Mouse (Mus musculus) natural killer cell, adult 2 months (primary cell): ENCODE data around the gene Rbm42.

ENCODE experiments used
- DNase-seq, 2 experiments: peaks; one replicate each; pipeline ENCODE4 v3.0.0; 2022; ENCODE audit warnings: low spot score in 2 of 2

Gene Rbm42

GRCm38 (mm10) chr7:30618658-30619057 lies 31.5 kb downstream of the Rbm42 start:
- DNase-seq: no peak

GRCm38 (mm10) chr7:30615049-30615760 lies 34.9 kb downstream of the Rbm42 start:
- DNase-seq: no peak

GRCm38 (mm10) chr7:30614454-30614853 lies 35.7 kb downstream of the Rbm42 start:
- DNase-seq: peak in 1 of 2 experiments; percentile 13

GRCm38 (mm10) chr7:30613529-30614112 lies 36.5 kb downstream of the Rbm42 start:
- DNase-seq: peak; percentile 39 to 56

GRCm38 (mm10) chr7:30612654-30613402 lies 37.3 kb downstream of the Rbm42 start, which contains the start of gene Upk1a:
Gene Upk1a, minus strand, starts transcription at chr7:30612847.
- DNase-seq: no peak

- DNase-seq: no peak
Measured at GRCm38 (mm10) chr7:30610043-30610442, 40.1 kb downstream of the Rbm42 start.

GRCm38 (mm10) chr7:30608476-30608875 lies 41.6 kb downstream of the Rbm42 start:
- DNase-seq: no peak

- DNase-seq: peak; percentile 52 to 69
Measured at GRCm38 (mm10) chr7:30607706-30608309, 42.3 kb downstream of the Rbm42 start.

- DNase-seq: no peak
Measured at GRCm38 (mm10) chr7:30604944-30605343, 45.2 kb downstream of the Rbm42 start.

GRCm38 (mm10) chr7:30604424-30604823 lies 45.7 kb downstream of the Rbm42 start:
- DNase-seq: no peak

GRCm38 (mm10) chr7:30602583-30602982 lies 47.5 kb downstream of the Rbm42 start:
- no peak for DNase-seq

GRCm38 (mm10) chr7:30600651-30601050 lies 49.5 kb downstream of the Rbm42 start:
- no peak for DNase-seq

GRCm38 (mm10) chr7:30599933-30600353 lies 50.2 kb downstream of the Rbm42 start:
- DNase-seq: peak; percentile 26 to 42

GRCm38 (mm10) chr7:30598786-30599185 lies 51.3 kb downstream of the Rbm42 start, which contains the start of gene Zbtb32:
Gene Zbtb32, minus strand, starts transcription at chr7:30598909.
- DNase-seq: no peak

GRCm38 (mm10) chr7:30596811-30597210 lies 53.3 kb downstream of the Rbm42 start:
- DNase-seq: no peak

- DNase-seq: no peak
Measured at GRCm38 (mm10) chr7:30596093-30596492, 54.0 kb downstream of the Rbm42 start.

GRCm38 (mm10) chr7:30594510-30595024 lies 55.5 kb downstream of the Rbm42 start:
- DNase-seq: peak in 1 of 2 experiments; percentile 14

GRCm38 (mm10) chr7:30593579-30594509 lies 56.3 kb downstream of the Rbm42 start:
- DNase-seq: peak in 1 of 2 experiments; percentile 15

- peak in 1 of 2 experiments; percentile 16 for DNase-seq
Measured at GRCm38 (mm10) chr7:30592772-30593423, 57.2 kb downstream of the Rbm42 start.

GRCm38 (mm10) chr7:30591605-30591951 lies 58.5 kb downstream of the Rbm42 start:
- no peak for DNase-seq
